Mouse (Mus musculus) limb, embryonic 10.5 days (tissue): ENCODE results near the gene Slc48a1. TPM values are rescaled to one million over a fixed set of nuclear protein-coding genes. Genes with fewer than 3 reads are reported as not detected.

Experiments used
- DNase-seq: peaks from one replicate; pipeline ENCODE4 v3.0.0-alpha.2; 2017; ENCODE audit warnings: low spot score
- H3K27ac ChIP-seq: fragments of 300-500 bp; sonication (generic); 2 replicates; pipeline ENCODE4 v1.5.1; 2016; ENCODE audit warnings: mild to moderate bottlenecking
- H3K27me3 ChIP-seq: fragments of 300-500 bp; sonication (generic); 2 replicates; pipeline ENCODE4 v1.6.1; 2016; ENCODE audit warnings: low read depth, mild to moderate bottlenecking; ENCODE audit not compliant: poor library complexity, severe bottlenecking
- H3K36me3 ChIP-seq: fragments of 300-500 bp; sonication (generic); 2 replicates; pipeline ENCODE4 v1.6.1; 2016; ENCODE audit warnings: mild to moderate bottlenecking, moderate library complexity
- H3K4me1 ChIP-seq: fragments of 300-500 bp; sonication (generic); 2 replicates; pipeline ENCODE4 v1.6.1; 2016
- H3K4me3 ChIP-seq: fragments of 300-500 bp; sonication (generic); 2 replicates; pipeline ENCODE4 v1.5.1; 2016; ENCODE audit warnings: mild to moderate bottlenecking, moderate library complexity
- H3K9me3 ChIP-seq: fragments of 300-500 bp; sonication (generic); replicated peaks from 2 replicates; pipeline ENCODE4 v1.6.1; 2016; ENCODE audit warnings: mild to moderate bottlenecking
- WGBS: fragments of 180-500 bp; shearing (Covaris S2); methylation state at CpG from one replicate; pipeline ENCODE4 v1.1.7; 2016; 5-methylcytosine and 5-hydroxymethylcytosine counted together
- polyA plus RNA-seq: library from polyadenylated mRNA; unstranded; fragments of >200 nt; fragmentation: Nextera tagmentation; extraction: Ambion mirVana; gene quantifications from 2 replicates; pipeline ENCODE4 v1.2.1, GENCODE M21; 2016

Slc48a1 gene
- polyA plus RNA-seq, 1 experiment from 2014 or later = 23.5 TPM

GRCm38 (mm10) chr15:97838395-97838794, 60.1 kb downstream of the Slc48a1 start:
- no peak for DNase-seq
- Histone ChIP-seq H3K4me3 (no peak overlapping the region), H3K9me3 (no peaks in the 10 kb centered on the region), H3K27me3 (no peaks in the 10 kb centered on the region), H3K4me1 (peaks cover 54% of the 10 kb centered on the region), H3K27ac (0 out of 2 replicates have a peak overlapping the region, but pooled peaks have one; percentile 19), H3K36me3 (no peaks in the 10 kb centered on the region)
- WGBS = 85% methylated on average over 4 of the region's 4 CpGs

DNA sequence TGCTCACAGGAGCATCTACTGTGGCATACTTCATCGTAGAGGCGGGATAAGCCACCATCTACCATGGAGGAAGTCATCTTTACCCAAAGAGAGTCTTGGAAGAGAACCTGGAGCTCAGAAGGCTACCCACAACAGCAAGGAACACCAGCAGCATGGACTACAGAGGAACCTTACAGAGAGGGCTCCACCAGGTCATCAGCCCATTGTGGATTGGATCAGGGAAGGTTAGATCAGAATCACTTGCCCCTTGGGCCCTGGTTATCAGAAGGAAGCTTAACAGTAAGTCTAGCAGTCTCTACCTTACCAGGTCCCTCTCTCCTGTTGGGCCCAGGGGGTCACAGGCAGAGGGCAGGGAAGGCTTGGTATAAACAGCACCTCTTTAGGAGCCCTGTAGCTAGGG, 60.7 kb downstream of the Slc48a1 start:
- peaks cover 57% of the 10 kb centered on the region for H3K4me1 ChIP-seq
- H3K27ac ChIP-seq = peak overlapping the region; percentile 19; the same call in 1 of the 2 replicates
- 100% methylated on average over 2 of the region's 2 CpGs for WGBS
- H3K4me3 ChIP-seq = no peak overlapping the region
- H3K36me3 ChIP-seq = no peaks in the 10 kb centered on the region
- no peaks in the 10 kb centered on the region for H3K27me3 ChIP-seq
- no peak for DNase-seq
- no peaks in the 10 kb centered on the region for H3K9me3 ChIP-seq

DNA sequence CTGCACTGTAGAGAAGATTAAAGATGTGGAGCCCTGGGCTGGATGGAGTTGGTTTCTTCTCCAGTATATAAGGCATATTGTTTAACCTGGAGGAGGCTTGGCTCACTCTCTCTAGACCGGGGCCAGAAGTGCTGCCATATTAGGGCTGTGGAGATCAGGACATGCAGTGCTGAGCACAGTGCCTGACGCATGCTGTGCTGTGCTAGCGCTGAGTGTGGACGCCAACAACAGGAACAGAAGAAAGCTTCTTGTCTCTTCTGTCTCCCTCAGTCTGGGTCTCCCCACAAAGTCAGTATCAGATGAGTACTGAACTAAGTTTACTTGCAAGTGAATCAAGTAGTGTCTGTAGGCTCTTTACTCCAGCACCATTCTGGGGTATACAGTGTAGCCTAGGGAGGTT, 61.2 kb downstream of the Slc48a1 start:
- WGBS = 75% methylated on average over 4 of the region's 4 CpGs

GRCm38 (mm10) chr15:97839991-97840455, 61.7 kb downstream of the Slc48a1 start:
- Histone ChIP-seq H3K4me3 (peak overlapping the region; percentile 7; the same call in 1 of the 2 replicates), H3K36me3 (no peaks in the 10 kb centered on the region), H3K9me3 (no peaks in the 10 kb centered on the region), H3K4me1 (peaks cover 63% of the 10 kb centered on the region), H3K27me3 (no peaks in the 10 kb centered on the region), H3K27ac (peak overlapping the region; percentile 75)
- WGBS = 13% methylated on average over 3 of the region's 3 CpGs
- DNase-seq = peak; percentile 56

More for the DNA sequence above, 61.2 kb downstream of the Slc48a1 start:
- H3K9me3 ChIP-seq = no peaks in the 10 kb centered on the region
- peak overlapping the region; percentile 75 for H3K27ac ChIP-seq
- H3K27me3 ChIP-seq = no peaks in the 10 kb centered on the region
- no peaks in the 10 kb centered on the region for H3K36me3 ChIP-seq
- no peak overlapping the region for H3K4me3 ChIP-seq
- DNase-seq = no peak
- peaks cover 61% of the 10 kb centered on the region for H3K4me1 ChIP-seq

GRCm38 (mm10) chr15:97840781-97841180, 62.5 kb downstream of the Slc48a1 start:
- H3K4me3 ChIP-seq = no peak overlapping the region
- H3K36me3 ChIP-seq = no peaks in the 10 kb centered on the region
- no peak for DNase-seq
- WGBS = 90% methylated on average over 1 of the region's 1 CpGs
- H3K27ac ChIP-seq = peak overlapping the region; percentile 75
- H3K4me1 ChIP-seq = peaks cover 63% of the 10 kb centered on the region
- H3K9me3 ChIP-seq = no peaks in the 10 kb centered on the region
- no peaks in the 10 kb centered on the region for H3K27me3 ChIP-seq

- H3K4me1 ChIP-seq = peaks cover 59% of the 10 kb centered on the region
- no peak for DNase-seq
- no peaks in the 10 kb centered on the region for H3K27me3 ChIP-seq
- H3K27ac ChIP-seq = no peak overlapping the region
- H3K36me3 ChIP-seq = no peaks in the 10 kb centered on the region
- 96% methylated on average over 6 of the region's 6 CpGs for WGBS
- H3K9me3 ChIP-seq = no peaks in the 10 kb centered on the region
- H3K4me3 ChIP-seq = no peak overlapping the region
These were observed 63.1 kb downstream of the Slc48a1 start for GRCm38 (mm10) chr15:97841383-97841782.

DNA sequence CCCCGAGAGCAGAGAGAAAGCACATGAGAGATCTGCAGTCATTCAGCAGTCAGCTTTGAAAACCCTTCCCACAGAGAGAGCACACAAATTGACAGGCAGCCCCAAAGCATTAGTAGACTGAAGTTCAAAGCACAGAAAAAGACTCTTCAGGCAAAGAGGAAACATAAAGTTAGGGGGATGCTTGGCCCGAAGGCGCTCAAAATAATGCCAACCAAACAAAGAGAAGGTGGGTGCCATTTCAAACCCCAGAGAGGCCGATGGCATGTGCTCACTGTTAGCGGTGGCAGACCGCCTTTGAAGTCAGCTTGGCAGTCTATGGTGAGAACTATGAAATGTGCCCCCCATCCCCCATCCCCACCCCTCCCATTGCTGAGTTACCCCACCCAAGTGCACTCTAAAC, 63.7 kb downstream of the Slc48a1 start:
- Histone ChIP-seq H3K9me3 (no peaks in the 10 kb centered on the region), H3K27ac (no peak overlapping the region), H3K4me3 (no peak overlapping the region), H3K4me1 (peaks cover 52% of the 10 kb centered on the region), H3K27me3 (no peaks in the 10 kb centered on the region), H3K36me3 (no peaks in the 10 kb centered on the region)
- WGBS = 92% methylated on average over 6 of the region's 6 CpGs
- no peak for DNase-seq

Other genes starting within 250 kb of the Slc48a1 start
- 36.2 and 36.3 TPM in 2 replicates for gene Rpap3, start 72.7 kb upstream of the Slc48a1 start, polyA plus RNA-seq
- gene Endou, start 47.2 kb upstream of the Slc48a1 start, polyA plus RNA-seq = 0.16 and 0.26 TPM in 2 replicates
- 6.4 and 6.7 TPM in 2 replicates for gene Rapgef3, start 10.5 kb upstream of the Slc48a1 start, polyA plus RNA-seq
- 28.5 and 32.1 TPM in 2 replicates for gene Hdac7, start 66.0 kb downstream of the Slc48a1 start, polyA plus RNA-seq
- 0.15 and 0.23 TPM in 2 replicates for gene Vdr, start 132.1 kb downstream of the Slc48a1 start, polyA plus RNA-seq
- 29.8 and 34.9 TPM in 2 replicates for gene Tmem106c, start 185.7 kb downstream of the Slc48a1 start, polyA plus RNA-seq
- gene Col2a1, start 226.2 kb downstream of the Slc48a1 start, polyA plus RNA-seq = 72.8 and 186 TPM in 2 replicates